Mouse (Mus musculus) MEL (cell line): ENCODE data around the gene Foxj3. TPM values are rescaled to one million over a fixed set of nuclear protein-coding genes. Genes with fewer than 3 reads are reported as not detected.

Source experiments
- DNase-seq: peaks from one replicate; pipeline ENCODE4 v3.0.0; 2011; ENCODE audit warnings: low read depth, low spot score
- H3K27ac ChIP-seq: 2 replicates; pipeline ENCODE4 v1.5.1; 2012; ENCODE audit warnings: low read depth, mild to moderate bottlenecking, control low read depth, low read length, moderate library complexity; ENCODE audit not compliant: control insufficient read depth
- H3K27me3 ChIP-seq, 2 experiments: fragments of 150-350 bp in 1 of 2; sonication (generic) in 1 of 2; 2 replicates each; pipeline ENCODE4 v1.6.1; 2012; ENCODE audit warnings: low read length in 2 of 2, mild to moderate bottlenecking in 2 of 2, improper control_type of control experiment in 1 of 2, moderate library complexity in 1 of 2; ENCODE audit not compliant: insufficient read depth in 2 of 2, control insufficient read depth in 1 of 2
- H3K36me3 ChIP-seq, 2 experiments: 2 replicates each; pipeline ENCODE4 v1.6.1; 2012 to 2014; ENCODE audit warnings: low read length in 2 of 2, improper control_type of control experiment in 1 of 2, inconsistent platforms in 1 of 2, mild to moderate bottlenecking in 1 of 2; ENCODE audit not compliant: insufficient read depth in 2 of 2, control insufficient read depth in 1 of 2
- H3K4me1 ChIP-seq, 2 experiments: fragments of 150-350 bp in 1 of 2; sonication (generic) in 1 of 2; 2 replicates each; pipeline ENCODE4 v1.6.1; 2012; ENCODE audit warnings: low read length in 2 of 2, improper control_type of control experiment in 1 of 2, mild to moderate bottlenecking in 1 of 2; ENCODE audit not compliant: insufficient read depth in 2 of 2, control insufficient read depth in 1 of 2
- H3K4me3 ChIP-seq, 2 experiments: fragments of 150-350 bp in 1 of 2; sonication (generic) in 1 of 2; 2 replicates each; pipeline ENCODE4 v1.5.1; 2012; ENCODE audit warnings: low read depth in 2 of 2, low read length in 2 of 2, mild to moderate bottlenecking in 2 of 2, moderate library complexity in 2 of 2, control low read depth in 1 of 2, improper control_type of control experiment in 1 of 2; ENCODE audit not compliant: control insufficient read depth in 1 of 2, insufficient read depth in 1 of 2
- H3K79me2 ChIP-seq: 2 replicates; pipeline ENCODE4 v1.6.1; 2012; ENCODE audit warnings: mild to moderate bottlenecking, low read length, moderate library complexity; ENCODE audit not compliant: control insufficient read depth, poor library complexity, insufficient read depth
- H3K9ac ChIP-seq: 2 replicates; pipeline ENCODE4 v1.6.1; 2012; ENCODE audit warnings: low read depth, mild to moderate bottlenecking, control low read depth, low read length, moderate library complexity; ENCODE audit not compliant: control insufficient read depth, poor library complexity, severe bottlenecking
- H3K9me3 ChIP-seq: fragments of 150-350 bp; sonication (generic); replicated peaks from 2 replicates; pipeline ENCODE4 v1.6.1; 2012; ENCODE audit warnings: mild to moderate bottlenecking, low read length, improper control_type of control experiment, moderate library complexity; ENCODE audit not compliant: insufficient read depth
- BHLHE40 ChIP-seq: IDR thresholded peaks from 2 replicates; pipeline ENCODE4 v1.6.1; 2012; ENCODE audit warnings: low read depth, mild to moderate bottlenecking, inconsistent platforms, low read length, improper control_type of control experiment, borderline replicate concordance
- CHD1 ChIP-seq: IDR thresholded peaks from 2 replicates; pipeline ENCODE4 v1.6.1; 2012; ENCODE audit warnings: low read depth, mild to moderate bottlenecking, inconsistent platforms, low read length, improper control_type of control experiment
- CHD2 ChIP-seq: IDR thresholded peaks from 2 replicates; pipeline ENCODE4 v1.6.1; 2011; ENCODE audit warnings: low read length, improper control_type of control experiment
- CTCF ChIP-seq, 3 experiments: IDR thresholded peaks in 2 of 3; conservative IDR thresholded peaks in 1 of 3; 2 replicates each; pipeline ENCODE4 v1.5.1; 2011 to 2012; ENCODE audit warnings: low read length in 3 of 3, low read depth in 2 of 3, mild to moderate bottlenecking in 2 of 3, improper control_type of control experiment in 1 of 3, inconsistent platforms in 1 of 3, mixed read lengths in 1 of 3, moderate library complexity in 1 of 3; ENCODE audit not compliant: control insufficient read depth in 1 of 3, insufficient read depth in 1 of 3, poor library complexity in 1 of 3, severe bottlenecking in 1 of 3
- E2F4 ChIP-seq: IDR thresholded peaks from 2 replicates; pipeline ENCODE4 v1.6.1; 2011; ENCODE audit warnings: low read depth, low read length, improper control_type of control experiment, borderline replicate concordance
- ELF1 ChIP-seq: IDR thresholded peaks from 2 replicates; pipeline ENCODE4 v1.6.1; 2014; ENCODE audit warnings: low read depth, mild to moderate bottlenecking, inconsistent platforms, low read length, improper control_type of control experiment, moderate library complexity
- EP300 ChIP-seq, 2 experiments: IDR thresholded peaks; 2 replicates each; pipeline ENCODE4 v1.6.1; 2011; ENCODE audit warnings: improper control_type of control experiment in 2 of 2, low read length in 2 of 2, low read depth in 1 of 2, mild to moderate bottlenecking in 1 of 2
- ETS1 ChIP-seq: IDR thresholded peaks from 2 replicates; pipeline ENCODE4 v1.6.1; 2012; ENCODE audit warnings: low read depth, mild to moderate bottlenecking, inconsistent platforms, low read length, improper control_type of control experiment, moderate library complexity
- GABPA ChIP-seq: IDR thresholded peaks from 2 replicates; pipeline ENCODE4 v1.6.1; 2012; ENCODE audit warnings: low read depth, mild to moderate bottlenecking, inconsistent platforms, low read length, improper control_type of control experiment, moderate library complexity
- GATA1 ChIP-seq: IDR thresholded peaks from 2 replicates; pipeline ENCODE4 v1.6.1; 2011; ENCODE audit warnings: low read depth, low read length, improper control_type of control experiment
- JUND ChIP-seq: IDR thresholded peaks from 2 replicates; pipeline ENCODE4 v1.6.1; 2011; ENCODE audit warnings: low read depth, mild to moderate bottlenecking, improper control_type of control experiment, low read length
- KAT2A ChIP-seq: conservative IDR thresholded peaks from 2 replicates; pipeline ENCODE4 v1.6.1; 2012; ENCODE audit warnings: low read depth, low read length, improper control_type of control experiment, inconsistent platforms
- MAX ChIP-seq: IDR thresholded peaks from 2 replicates; pipeline ENCODE4 v1.6.1; 2011; ENCODE audit warnings: low read length, improper control_type of control experiment
- MAZ ChIP-seq: IDR thresholded peaks from 2 replicates; pipeline ENCODE4 v1.6.1; 2012; ENCODE audit warnings: low read depth, mild to moderate bottlenecking, inconsistent platforms, low read length, improper control_type of control experiment
- MXI1 ChIP-seq: IDR thresholded peaks from 2 replicates; pipeline ENCODE4 v1.6.1; 2011; ENCODE audit warnings: mild to moderate bottlenecking, low read depth, low read length, improper control_type of control experiment
- MYC ChIP-seq: IDR thresholded peaks from 2 replicates; pipeline ENCODE4 v1.6.1; 2011; ENCODE audit warnings: low read depth, mild to moderate bottlenecking, low read length, improper control_type of control experiment, moderate library complexity
- NELFE ChIP-seq: IDR thresholded peaks from 2 replicates; pipeline ENCODE4 v1.6.1; 2011; ENCODE audit warnings: low read depth, low read length, improper control_type of control experiment
- NRF1 ChIP-seq: IDR thresholded peaks from 2 replicates; pipeline ENCODE4 v1.6.1; 2014; ENCODE audit warnings: low read depth, mild to moderate bottlenecking, inconsistent platforms, low read length, improper control_type of control experiment, moderate library complexity; ENCODE audit not compliant: poor library complexity, insufficient read depth, severe bottlenecking
- POLR2A ChIP-seq, 2 experiments: IDR thresholded peaks; 2 replicates each; pipeline ENCODE4 v1.6.1; 2011 to 2012; ENCODE audit warnings: low read length in 2 of 2, mild to moderate bottlenecking in 2 of 2, control low read depth in 1 of 2, improper control_type of control experiment in 1 of 2, low read depth in 1 of 2, moderate library complexity in 1 of 2; ENCODE audit not compliant: control insufficient read depth in 1 of 2, insufficient read depth in 1 of 2, poor library complexity in 1 of 2
- POLR2AphosphoS2 ChIP-seq: IDR thresholded peaks from 2 replicates; pipeline ENCODE4 v1.6.1; 2011; ENCODE audit warnings: low read length, improper control_type of control experiment
- POLR2AphosphoS5 ChIP-seq: IDR thresholded peaks from 2 replicates; pipeline ENCODE4 v1.6.1; 2012; ENCODE audit warnings: low read depth, borderline replicate concordance, mild to moderate bottlenecking, inconsistent platforms, low read length, moderate library complexity, mixed read lengths
- RAD21 ChIP-seq: IDR thresholded peaks from 2 replicates; pipeline ENCODE4 v1.6.1; 2011; ENCODE audit warnings: mild to moderate bottlenecking, low read depth, low read length, improper control_type of control experiment
- RCOR1 ChIP-seq: IDR thresholded peaks from 2 replicates; pipeline ENCODE4 v1.6.1; 2012; ENCODE audit warnings: low read depth, mild to moderate bottlenecking, inconsistent platforms, low read length, improper control_type of control experiment
- SIN3A ChIP-seq: IDR thresholded peaks from 2 replicates; pipeline ENCODE4 v1.6.1; 2012; ENCODE audit warnings: low read length, improper control_type of control experiment, inconsistent platforms
- SMC3 ChIP-seq: IDR thresholded peaks from 2 replicates; pipeline ENCODE4 v1.6.1; 2011; ENCODE audit warnings: low read depth, low read length, improper control_type of control experiment
- TAL1 ChIP-seq: IDR thresholded peaks from 2 replicates; pipeline ENCODE4 v1.6.1; 2012; ENCODE audit warnings: mild to moderate bottlenecking, inconsistent platforms, low read length, moderate library complexity, mixed read lengths
- TBP ChIP-seq: IDR thresholded peaks from 2 replicates; pipeline ENCODE4 v1.8.0; 2011; ENCODE audit warnings: low read depth, low read length, improper control_type of control experiment
- USF2 ChIP-seq, 2 experiments: IDR thresholded peaks; 2 replicates each; pipeline ENCODE4 v1.6.1; 2011 to 2012; ENCODE audit warnings: improper control_type of control experiment in 2 of 2, low read length in 2 of 2, borderline replicate concordance in 1 of 2, inconsistent platforms in 1 of 2, low read depth in 1 of 2, mild to moderate bottlenecking in 1 of 2; ENCODE audit not compliant: insufficient read depth in 1 of 2
- ZC3H11A ChIP-seq: IDR thresholded peaks from 2 replicates; pipeline ENCODE4 v1.6.1; 2012; ENCODE audit warnings: low read depth, mild to moderate bottlenecking, inconsistent platforms, low read length, improper control_type of control experiment
- ZKSCAN1 ChIP-seq: IDR thresholded peaks from 2 replicates; pipeline ENCODE4 v1.6.1; 2012; ENCODE audit warnings: low read depth, mild to moderate bottlenecking, inconsistent platforms, low read length, improper control_type of control experiment, moderate library complexity
- ZMIZ1 ChIP-seq: IDR thresholded peaks from 2 replicates; pipeline ENCODE4 v1.6.1; 2012; ENCODE audit warnings: low read depth, mild to moderate bottlenecking, inconsistent platforms, low read length, improper control_type of control experiment, moderate library complexity
- ZNF384 ChIP-seq: IDR thresholded peaks from 2 replicates; pipeline ENCODE4 v1.6.1; 2012; ENCODE audit warnings: low read depth, mild to moderate bottlenecking, inconsistent platforms, low read length, improper control_type of control experiment
- polyA plus RNA-seq, 2 experiments: library from polyadenylated mRNA; stranded (reverse) in 1 of 2; unstranded in 1 of 2; fragments of >175 nt in 1 of 2; fragments of >200 nt in 1 of 2; gene quantifications; 2 replicates each; pipeline versions ENCODE4 v1.2.1 to v1.2.4; 2012; ENCODE audit warnings: low replicate concordance in 2 of 2, low read depth in 1 of 2; ENCODE audit not compliant: insufficient read length in 2 of 2, insufficient read depth in 1 of 2, missing spikeins in 1 of 2
- total RNA-seq: library from RNA; depleted of rRNA; stranded (reverse); fragments of 300-350 nt; gene quantifications from 2 replicates; pipeline ENCODE4 v1.2.3, GENCODE M21; 2012

Foxj3 gene
- total and polyA plus RNA-seq, 3 experiments: 11.0 to 27.0 TPM; not detected in 1

GRCm38 (mm10) chr4:119524466-119524865, 12.3 kb upstream of the Foxj3 start:
- H3K79me2 ChIP-seq: no peaks in the 10 kb centered on the region
- peaks cover 0 to 6% of the 10 kb centered on the region in 2 experiments; a peak in 2 of 4 replicates for H3K36me3 ChIP-seq
- DNase-seq: no peak
- H3K9me3 ChIP-seq: no peaks in the 10 kb centered on the region
- peaks cover 0 to 2% of the 10 kb centered on the region in 2 experiments; a peak in 1 of 4 replicates for H3K27me3 ChIP-seq
- peaks cover 0 to 3% of the 10 kb centered on the region in 2 experiments; a peak in 1 of 4 replicates for H3K4me1 ChIP-seq
- TF ChIP-seq ZC3H11A: no peak
- TF ChIP-seq BHLHE40: no peak
- no peak for TF ChIP-seq E2F4
- no peak overlapping the region for H3K4me3 ChIP-seq
- H3K9ac ChIP-seq: no peak overlapping the region
- no peak overlapping the region for H3K27ac ChIP-seq

DNA sequence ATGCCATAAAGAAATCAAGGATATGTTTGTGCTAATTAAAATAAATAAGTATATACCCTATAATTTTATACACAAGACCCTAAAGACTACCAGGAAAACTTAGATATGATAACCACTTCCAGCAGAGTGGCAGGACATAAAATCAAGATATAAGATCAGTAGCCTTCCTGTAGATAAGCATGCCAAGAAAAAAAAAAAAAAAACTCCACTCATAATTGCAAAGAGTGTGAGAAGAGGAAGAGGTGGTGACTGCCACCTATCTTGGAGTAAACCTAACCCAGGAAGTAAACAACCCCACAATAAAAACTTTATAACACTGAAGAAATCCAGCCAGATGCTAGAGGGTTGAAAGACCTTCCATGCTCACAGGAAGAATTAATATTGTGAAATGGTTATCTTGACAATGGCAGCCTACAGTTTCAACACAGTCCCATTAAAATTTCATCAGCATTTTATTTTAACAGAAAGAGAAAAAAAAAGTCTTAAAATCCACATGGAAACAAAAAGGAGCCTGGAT, 10.4 kb upstream of the Foxj3 start:
- peak; percentile 23 for DNase-seq
- Histone ChIP-seq H3K27ac (no peak overlapping the region), H3K9me3 (no peaks in the 10 kb centered on the region)
- no peak for TF ChIP-seq GABPA
- no peak for TF ChIP-seq NRF1
- no peak for TF ChIP-seq CHD2
- TF ChIP-seq ZKSCAN1: no peak
- TF ChIP-seq SIN3A: no peak
- TF ChIP-seq ZC3H11A: no peak
- no peak for TF ChIP-seq USF2 (IDR thresholded peaks at IDR 0.05; ENCODE audit: borderline replicate concordance in 1 of 2, insufficient read depth in 1 of 2, low read depth in 1 of 2, low read length in 2 of 2)
- no peak for TF ChIP-seq SMC3
- no peak for TF ChIP-seq MAZ
- no peak for TF ChIP-seq MYC
- 0 out of 2 replicates have a peak, but pooled peaks have one; percentile 31 for TF ChIP-seq ELF1
- TF ChIP-seq TAL1: no peak
- TF ChIP-seq CHD1: no peak
- no peak for TF ChIP-seq POLR2A (IDR thresholded peaks at IDR 0.05; ENCODE audit: control insufficient read depth in 1 of 2, insufficient read depth in 1 of 2, low read depth in 1 of 2, low read length in 2 of 2, poor library complexity in 1 of 2)
- TF ChIP-seq RAD21: no peak
- peak; percentile 37 to 44; a peak in 2 of 4 replicates for TF ChIP-seq EP300 (IDR thresholded peaks at IDR 0.05; ENCODE audit: low read depth in 1 of 2, low read length in 2 of 2)
- no peak for TF ChIP-seq JUND
- TF ChIP-seq BHLHE40: no peak
- no peak for TF ChIP-seq NELFE
- TF ChIP-seq ZMIZ1: no peak
- TF ChIP-seq MXI1: no peak
- TF ChIP-seq RCOR1: no peak
- peak; percentile 92 for TF ChIP-seq ZNF384
- TF ChIP-seq KAT2A: no peak
- TF ChIP-seq TBP: no peak
- TF ChIP-seq POLR2AphosphoS2: no peak
- TF ChIP-seq POLR2AphosphoS5: no peak
- TF ChIP-seq ETS1: 0 out of 2 replicates have a peak, but pooled peaks have one; percentile 25
- no peak for TF ChIP-seq CTCF (IDR thresholded peaks at IDR 0.05 in 2 of 3, conservative IDR thresholded peaks at IDR 0.05 in 1 of 3; ENCODE audit: control insufficient read depth in 1 of 3, insufficient read depth in 1 of 3, low read depth in 2 of 3, low read length in 3 of 3, poor library complexity in 1 of 3, severe bottlenecking in 1 of 3)
- no peak for TF ChIP-seq MAX
- TF ChIP-seq GATA1: peak; percentile 49

More for the DNA sequence above, 10.4 kb upstream of the Foxj3 start:
- H3K4me1 ChIP-seq: peaks cover 0 to 3% of the 10 kb centered on the region in 2 experiments; a peak in 1 of 4 replicates
- H3K4me3 ChIP-seq: no peak overlapping the region
- H3K27me3 ChIP-seq: peaks cover 0 to 2% of the 10 kb centered on the region in 2 experiments; a peak in 1 of 4 replicates
- H3K79me2 ChIP-seq: no peaks in the 10 kb centered on the region
- H3K36me3 ChIP-seq: peaks cover 0 to 6% of the 10 kb centered on the region in 2 experiments; a peak in 2 of 4 replicates
- H3K9ac ChIP-seq: no peak overlapping the region
